Mouse (Mus musculus): ENCODE results near the gene Coro7.

The Coro7 gene

DNA sequence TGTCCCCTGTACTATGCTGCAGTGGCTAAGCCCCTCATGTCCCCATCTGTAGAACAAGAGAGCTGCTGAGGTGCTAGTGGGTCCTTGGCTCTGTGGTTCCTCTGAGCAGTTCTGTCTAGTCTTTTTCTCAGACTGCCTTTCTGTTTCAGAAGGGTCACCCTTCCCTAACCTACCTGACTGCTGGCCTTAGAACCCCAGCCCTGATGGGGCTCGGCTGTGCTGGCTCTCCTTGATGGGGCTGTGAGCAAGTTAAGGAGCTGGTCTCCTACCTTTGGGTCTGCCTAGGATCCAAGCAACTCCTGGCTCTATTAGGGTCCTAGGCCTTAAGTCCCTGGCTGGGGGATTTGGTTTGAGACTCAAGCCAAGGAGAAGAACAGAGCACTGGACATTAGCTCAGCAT is 64.3 kb downstream of the Coro7 start:
- DNase-seq (ENCODE audit: low spot score), result no peak

DNA sequence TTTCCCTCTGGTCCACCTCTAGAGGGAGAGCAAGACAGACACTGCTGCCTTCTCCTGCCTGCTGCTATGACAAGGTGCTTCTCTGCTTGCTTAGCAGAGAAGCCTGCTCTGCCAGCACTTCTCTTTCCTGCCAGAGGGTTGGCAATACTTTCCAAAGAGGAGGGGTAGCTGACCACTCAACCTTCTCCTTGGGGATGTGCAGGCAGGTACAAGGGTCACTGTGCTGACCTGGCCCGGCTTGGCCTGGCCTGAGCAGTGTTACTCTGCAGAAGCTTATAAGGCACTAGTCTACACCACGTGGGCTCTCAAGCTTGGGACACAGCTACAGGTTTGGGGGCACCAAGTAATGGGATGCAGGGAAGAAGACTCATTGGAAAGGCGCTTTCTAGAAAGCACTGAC is 64.9 kb downstream of the Coro7 start:
- no peak for DNase-seq (ENCODE audit: low spot score)

DNA sequence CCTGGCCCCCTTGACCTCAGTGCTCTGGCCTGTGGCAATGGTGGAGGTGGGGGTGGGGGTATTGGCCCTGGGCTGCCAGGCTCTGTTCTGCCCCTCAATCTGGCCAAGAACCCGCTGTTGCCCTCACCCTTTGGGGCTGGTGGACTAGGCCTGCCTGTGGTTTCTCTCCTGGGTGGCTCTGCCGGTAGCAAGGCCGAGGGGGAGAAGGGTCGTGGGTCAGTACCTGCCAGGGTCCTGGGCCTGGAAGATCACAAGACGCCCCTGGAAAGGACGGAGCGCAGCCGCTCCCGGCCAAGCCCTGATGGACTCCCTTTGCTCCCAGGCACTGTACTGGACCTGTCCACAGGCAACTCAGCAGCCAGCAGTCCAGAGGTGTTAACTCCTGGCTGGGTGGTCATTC is 65.8 kb downstream of the Coro7 start:
- DNase-seq (ENCODE audit: low spot score), result no peak

DNA sequence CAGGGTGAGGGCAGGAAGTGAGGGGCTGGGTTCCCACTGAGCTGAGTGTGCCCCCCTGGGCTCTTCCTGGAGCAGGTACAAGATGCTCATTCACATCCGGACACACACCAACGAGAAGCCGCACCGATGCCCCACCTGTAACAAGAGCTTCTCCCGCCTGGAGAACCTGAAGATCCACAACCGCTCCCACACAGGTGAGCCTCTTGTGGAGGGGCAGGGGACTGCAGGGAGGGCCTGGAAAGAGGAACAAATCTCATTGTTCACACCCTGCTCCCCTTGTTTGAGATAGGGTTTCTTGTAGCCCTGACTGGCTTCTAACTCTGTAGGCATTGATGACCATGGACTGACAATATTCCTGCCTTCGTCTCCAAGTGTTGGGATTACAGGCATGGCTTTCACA is 67.9 kb downstream of the Coro7 start:
- no peak for DNase-seq (ENCODE audit: low spot score)

DNA sequence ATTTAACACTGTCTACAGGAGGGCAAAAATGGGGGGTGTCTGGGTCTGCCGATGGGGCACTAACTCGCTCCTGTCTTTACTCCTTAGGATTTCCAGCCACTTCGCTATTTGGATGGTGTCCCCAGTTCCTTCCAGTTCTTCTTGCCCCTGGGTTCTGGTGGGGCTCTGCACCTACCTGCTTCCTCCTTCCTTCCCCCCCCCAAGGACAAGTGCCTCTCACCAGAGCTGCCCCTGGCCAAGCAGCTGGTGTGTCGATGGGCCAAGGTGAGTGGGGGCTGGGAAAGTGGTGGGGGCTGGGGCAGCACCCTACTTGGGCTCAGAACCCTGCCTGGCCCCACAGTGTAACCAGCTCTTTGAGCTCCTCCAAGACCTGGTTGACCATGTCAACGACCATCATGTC is 68.4 kb downstream of the Coro7 start:
- DNase-seq (ENCODE audit: low spot score), result no peak

DNA sequence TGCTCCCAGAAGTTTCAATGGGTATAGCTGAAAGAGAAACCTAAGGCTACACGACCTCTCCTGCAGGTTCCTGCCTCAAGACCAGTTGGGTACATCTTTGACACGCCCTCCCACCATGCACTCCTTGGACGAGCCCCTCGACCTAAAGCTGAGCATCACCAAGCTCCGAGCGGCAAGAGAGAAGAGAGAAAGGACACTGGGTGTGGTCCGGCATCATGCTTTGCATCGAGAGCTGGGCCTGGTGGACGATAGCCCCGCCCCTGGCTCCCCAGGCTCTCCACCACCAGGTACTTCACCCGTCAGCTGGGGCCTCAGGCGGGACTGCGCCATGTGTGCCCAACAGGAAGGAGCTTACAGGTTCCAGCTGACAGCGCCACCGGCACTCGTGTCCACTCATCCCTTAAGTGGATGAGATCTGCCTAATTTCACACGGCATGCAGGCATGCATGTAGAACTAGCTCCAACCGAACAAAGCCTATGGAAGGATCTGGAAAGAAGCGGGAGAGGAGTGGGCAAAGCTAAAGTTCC is 71.0 kb downstream of the Coro7 start:
- DNase-seq (ENCODE audit: low spot score), result no peak

- DNase-seq (ENCODE audit: low spot score), result peak; percentile 59
Measured at GRCm38 (mm10) chr16:4607818-4608531, 71.6 kb downstream of the Coro7 start.

- no peak for DNase-seq (ENCODE audit: low spot score)
Measured at GRCm38 (mm10) chr16:4606431-4607084, 73.0 kb downstream of the Coro7 start.

DNA sequence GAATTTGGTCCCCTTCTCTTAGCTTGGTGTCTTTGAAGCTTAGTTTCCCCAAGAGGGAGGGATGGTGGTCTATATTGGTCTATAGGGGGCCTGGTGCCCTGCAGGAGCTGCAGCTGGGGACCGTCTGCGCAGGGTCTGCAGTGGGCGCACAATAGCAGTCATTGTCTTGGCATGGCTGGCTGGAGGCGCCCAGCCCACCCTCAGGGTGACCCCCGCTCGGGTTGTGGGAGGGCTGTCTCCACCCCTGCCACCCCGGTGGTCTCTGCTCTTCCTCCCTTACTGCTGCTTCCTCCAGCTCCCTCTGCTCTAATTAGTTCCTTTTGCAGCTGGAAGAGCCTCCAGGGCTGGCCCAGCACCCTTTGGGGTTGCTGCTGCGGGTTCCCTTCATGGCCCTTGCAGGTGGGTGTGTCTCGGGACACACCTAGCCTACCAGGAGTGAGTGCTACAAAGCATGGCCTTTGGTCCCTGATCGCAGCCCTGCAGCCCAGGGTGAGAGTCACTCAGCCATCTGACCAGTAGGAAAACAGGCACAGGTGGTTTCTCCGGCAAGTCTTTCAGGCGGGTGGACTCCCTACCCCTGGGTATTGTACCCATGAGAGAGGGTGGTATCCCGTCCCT is 74.0 kb downstream of the Coro7 start:
- no peak for DNase-seq (ENCODE audit: low spot score)

GRCm38 (mm10) chr16:4604293-4604837 is 75.2 kb downstream of the Coro7 start:
- DNase-seq (ENCODE audit: low spot score), result no peak

DNA sequence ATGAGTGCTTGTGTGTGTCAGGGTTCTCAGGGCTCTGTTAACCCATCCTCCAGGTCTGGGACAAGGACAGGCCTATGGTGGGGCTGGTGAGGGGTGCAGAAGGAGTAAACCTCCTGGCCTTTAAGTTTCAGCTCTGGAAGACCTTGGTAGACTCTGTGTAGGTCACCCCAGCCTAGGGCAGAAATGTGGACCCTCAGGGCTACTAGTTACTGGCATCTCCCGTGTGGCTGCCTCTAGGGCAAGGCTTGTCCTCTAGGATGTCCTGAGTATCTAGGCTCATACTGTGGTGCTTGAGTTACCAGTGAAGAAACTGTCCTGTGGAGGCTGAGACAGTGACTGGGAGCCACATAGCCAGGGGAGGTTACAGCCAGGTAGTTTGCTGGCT is 76.1 kb downstream of the Coro7 start:
- no peak for DNase-seq (ENCODE audit: low spot score)

DNA sequence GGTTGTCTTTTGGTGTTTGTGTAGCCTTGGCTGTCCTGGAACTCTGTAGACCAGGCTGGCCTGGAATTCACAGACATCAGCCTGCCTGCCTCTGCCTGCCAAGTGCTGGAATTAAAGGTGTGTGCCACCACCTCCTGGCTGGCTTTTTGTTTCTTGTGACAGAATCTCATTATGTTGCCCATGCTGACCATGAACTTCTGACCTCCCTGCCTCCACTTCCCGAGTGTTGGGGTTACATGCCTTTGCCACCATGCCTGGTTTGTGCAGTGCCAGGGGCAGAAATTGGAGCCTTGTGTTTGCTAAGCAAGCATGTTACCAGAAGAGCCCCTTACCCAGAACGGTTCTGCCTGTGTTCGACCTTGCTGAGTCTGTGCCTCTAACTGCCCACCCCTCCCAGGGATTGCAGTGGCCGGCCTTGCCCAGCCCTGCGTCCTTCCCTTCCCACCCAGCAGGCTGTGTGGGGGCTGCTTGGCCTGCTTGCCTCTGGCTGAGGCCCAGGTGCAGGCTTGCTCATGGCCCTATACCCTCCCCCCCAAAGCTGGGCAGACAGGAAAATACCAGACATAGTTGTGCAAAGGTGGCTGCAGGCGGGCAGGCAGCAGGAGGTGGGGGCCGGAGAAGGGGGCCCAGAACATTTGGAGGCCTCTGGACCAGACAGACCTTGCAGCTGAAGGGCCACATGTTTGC is 76.7 kb downstream of the Coro7 start:
- peak; percentile 72 for DNase-seq (ENCODE audit: low spot score)

DNA sequence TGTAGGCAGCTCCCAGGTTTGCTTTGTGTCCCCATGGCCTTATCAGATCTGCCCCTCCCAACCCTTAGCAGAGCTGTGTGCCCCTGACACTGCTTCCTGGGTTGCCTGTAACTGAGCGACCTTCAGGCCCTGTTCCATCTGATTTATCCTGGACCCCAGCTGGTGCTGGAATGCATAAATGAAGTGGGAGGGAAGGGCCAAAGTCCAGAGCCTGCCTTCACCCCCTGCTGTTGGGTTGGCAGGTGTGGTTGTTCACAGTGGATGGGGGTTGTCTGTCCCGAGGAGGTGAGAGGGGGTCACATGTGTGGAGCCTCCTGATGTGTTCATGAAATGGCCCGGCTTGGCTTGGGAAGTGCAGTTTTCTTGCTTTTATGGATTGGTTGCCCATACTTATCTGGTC is 77.4 kb downstream of the Coro7 start:
- DNase-seq (ENCODE audit: low spot score), result no peak

- no peak for DNase-seq (ENCODE audit: low spot score)
Measured at GRCm38 (mm10) chr16:4600701-4601310, 78.8 kb downstream of the Coro7 start.

- no peak for DNase-seq (ENCODE audit: low spot score)
Measured at GRCm38 (mm10) chr16:4599616-4600015, 80.0 kb downstream of the Coro7 start.

- DNase-seq (ENCODE audit: low spot score), result no peak
Measured at GRCm38 (mm10) chr16:4598891-4599543, 80.6 kb downstream of the Coro7 start.

DNA sequence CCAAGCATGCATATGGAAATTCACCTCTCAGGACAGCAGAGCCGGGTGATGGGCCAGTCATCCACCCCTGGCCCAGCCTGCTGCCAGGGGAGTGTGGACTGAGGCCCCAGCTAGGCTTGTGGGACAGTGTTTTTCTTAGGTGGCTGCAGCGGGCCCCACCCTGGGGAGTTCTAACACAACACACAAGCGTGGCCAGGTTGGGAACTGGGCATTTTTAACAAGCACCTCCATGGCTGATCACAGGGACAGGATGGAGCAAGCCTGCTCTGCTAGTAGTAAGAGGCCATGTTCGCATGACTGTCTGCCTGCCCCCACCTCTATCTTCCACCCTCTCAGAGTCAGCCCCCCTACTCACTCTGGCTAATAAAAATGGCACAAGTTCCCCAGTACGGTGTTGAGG is 81.5 kb downstream of the Coro7 start:
- DNase-seq (ENCODE audit: low spot score), result no peak

DNA sequence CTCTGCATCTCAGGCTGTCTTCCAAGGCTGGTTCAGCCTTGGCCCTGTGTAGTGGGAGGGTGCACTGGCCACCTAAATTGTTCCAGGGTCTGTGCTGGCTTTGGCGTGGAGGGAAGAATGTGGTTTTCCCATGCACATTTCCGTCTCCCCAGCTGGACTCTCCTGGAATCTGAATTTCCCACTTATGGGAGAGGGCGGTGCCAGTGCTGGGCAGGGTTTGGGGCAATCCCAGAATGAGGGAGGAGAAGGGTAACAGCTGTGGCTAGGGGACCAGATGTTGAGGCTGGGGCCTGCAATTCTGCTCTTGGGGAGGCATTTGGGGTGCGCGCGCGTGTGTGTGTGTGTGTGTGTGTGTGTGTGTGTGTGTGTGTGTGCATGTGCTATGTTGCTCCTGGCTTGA is 82.3 kb downstream of the Coro7 start:
- DNase-seq (ENCODE audit: low spot score), result no peak

DNA sequence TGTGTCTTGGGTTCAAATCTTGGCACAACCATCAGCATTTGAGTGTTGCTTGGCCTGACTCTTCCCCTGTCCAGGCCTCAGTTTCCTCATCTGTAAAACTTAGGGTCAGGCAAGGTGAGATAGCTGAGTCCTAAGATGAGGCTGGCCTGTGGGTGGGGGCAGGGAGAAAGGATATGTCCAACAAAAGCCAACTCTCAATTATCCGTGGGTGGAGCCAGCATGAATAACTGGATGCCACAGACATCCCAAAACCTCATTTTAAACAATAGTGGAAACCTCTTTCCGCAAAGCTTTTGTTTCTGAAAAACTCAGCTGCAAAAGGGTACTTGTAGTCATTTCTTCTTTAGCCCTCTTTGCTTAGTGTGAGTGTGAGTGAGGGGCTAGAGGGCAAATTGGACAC is 82.7 kb downstream of the Coro7 start:
- no peak for DNase-seq (ENCODE audit: low spot score)

DNA sequence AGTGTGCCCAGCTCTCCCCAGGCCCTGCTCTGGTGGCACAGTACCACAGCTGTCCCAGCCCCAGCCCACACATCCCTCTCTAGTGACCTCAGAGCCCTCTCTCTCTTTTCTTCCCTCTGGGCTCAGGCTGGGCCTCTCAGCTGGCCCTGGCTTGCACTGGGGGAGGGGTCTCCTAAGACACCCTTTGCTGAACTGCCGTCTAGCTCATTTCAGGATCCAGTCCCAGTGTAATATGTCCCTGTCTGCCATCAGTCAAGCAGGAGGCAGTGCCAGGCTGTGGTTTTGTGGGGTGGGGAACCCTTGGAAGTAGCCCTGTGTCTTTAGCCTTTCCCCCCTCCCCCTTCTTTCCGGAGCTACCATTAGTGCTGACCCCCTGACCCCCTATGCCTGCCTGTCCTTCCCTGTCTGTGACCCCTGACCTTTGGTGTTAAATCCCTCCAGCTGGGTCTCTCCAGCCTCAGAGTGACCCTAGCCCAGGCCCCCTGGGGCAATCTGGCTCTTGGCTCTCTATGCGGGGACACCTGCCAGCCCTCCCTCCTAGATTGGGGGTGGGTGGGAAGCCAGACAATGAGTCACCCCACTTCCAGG is 83.3 kb downstream of the Coro7 start:
- no peak for DNase-seq (ENCODE audit: low spot score)

- DNase-seq (ENCODE audit: low spot score), result no peak
Measured at GRCm38 (mm10) chr16:4595527-4595963, 84.0 kb downstream of the Coro7 start.

Data from ovary, adult 18-20 months (tissue).